Mouse (Mus musculus) heart, adult 2 months (tissue): Measurements from ENCODE around the gene Rhebl1.

Experiments
- CTCF ChIP-seq: fragments of 200-600 bp; IDR thresholded peaks from 2 replicates; pipeline ENCODE4 v1.8.1; 2022; ENCODE audit warnings: antibody characterized with exemption, mild to moderate bottlenecking, moderate library complexity
- POLR2A ChIP-seq: fragments of 200-500 bp; IDR thresholded peaks from 2 replicates; pipeline ENCODE4 v1.6.1; 2011; ENCODE audit warnings: mild to moderate bottlenecking, low read depth, low read length, control low read depth; ENCODE audit not compliant: insufficient read depth

- TF ChIP-seq POLR2A = no peak
- no peak for TF ChIP-seq CTCF
Measured at GRCm38 (mm10) chr15:98835291-98835690, 59.0 kb downstream of the Rhebl1 start.
